Mouse (Mus musculus): ENCODE measurements around the gene Rtn1.
"Not testable (repeated sequence)": the region's sequence is repeated elsewhere in the genome, so short reads cannot be mapped to it uniquely, and the experiment has no call there.

Rtn1 gene

DNA sequence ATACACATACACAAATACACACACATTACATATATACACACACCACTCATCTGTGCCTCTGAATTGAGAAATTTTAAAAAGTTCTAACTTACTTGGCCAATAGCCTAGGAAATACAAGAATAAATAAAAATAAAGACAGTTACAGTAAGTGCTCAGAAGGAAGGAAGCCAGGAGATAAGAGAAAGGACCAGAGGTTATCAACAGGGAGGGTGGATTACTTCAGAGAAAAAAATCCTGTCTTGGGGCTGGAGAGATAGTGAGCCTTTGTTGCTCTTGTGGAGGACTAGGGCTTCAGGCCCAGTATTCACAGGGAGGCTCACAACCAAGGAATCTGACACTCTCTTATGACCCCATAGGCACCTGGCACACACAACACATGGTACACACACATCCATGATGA, 82.8 kb downstream of the Rtn1 start:
- intact Hi-C loops (cut with DNase I): no loop called here

DNA sequence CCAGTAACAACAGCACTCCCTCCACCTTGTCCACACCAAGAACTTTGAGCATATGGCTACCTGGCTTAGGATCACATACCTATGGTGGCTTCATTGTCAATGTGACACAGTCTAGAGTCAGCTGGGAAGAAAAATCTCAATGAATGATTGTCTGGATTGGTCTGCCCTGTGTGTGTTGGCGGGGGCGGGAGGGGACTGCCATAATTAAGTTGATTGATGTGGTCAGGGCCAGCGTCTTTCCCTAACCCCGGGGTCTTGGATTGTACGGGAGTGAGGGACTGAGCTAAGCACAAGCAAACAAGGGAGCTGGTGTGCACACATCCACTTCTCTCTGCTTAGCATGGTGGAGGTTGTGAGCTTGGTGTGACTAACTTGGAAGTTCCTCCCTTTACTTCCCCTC, 83.8 kb downstream of the Rtn1 start:
- intact Hi-C loops (cut with DNase I): no loop called here

DNA sequence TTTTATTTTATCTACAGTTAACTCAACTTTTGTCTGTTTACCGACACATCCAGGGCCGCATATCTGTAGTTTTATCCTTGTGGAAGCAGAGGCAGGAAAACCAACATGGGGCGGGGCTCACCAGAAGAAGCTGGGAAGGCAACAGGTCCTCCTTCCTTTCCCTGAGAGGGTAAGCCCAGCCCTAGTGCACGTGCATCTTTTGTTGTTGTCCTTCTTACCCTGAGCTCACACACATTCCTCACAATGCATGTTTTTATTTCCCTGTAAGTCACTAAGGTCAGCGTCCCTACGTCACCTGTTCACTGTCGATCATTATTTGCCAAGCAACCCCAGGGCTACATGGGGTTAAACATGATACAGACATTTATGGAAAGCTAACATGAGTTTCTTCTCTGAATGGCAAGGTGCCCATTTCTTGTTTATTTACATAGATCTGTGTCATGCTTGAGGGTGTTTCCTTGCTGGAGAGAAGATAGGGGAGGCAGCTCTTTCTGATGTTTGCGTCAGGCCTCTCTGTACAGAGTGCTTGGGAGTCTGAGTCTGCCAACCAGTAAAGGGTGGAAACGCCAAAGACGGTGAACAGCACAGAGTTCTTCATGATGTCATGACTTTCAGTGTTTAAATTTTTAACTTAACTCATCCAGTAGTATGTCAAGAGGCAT, 84.5 kb downstream of the Rtn1 start:
- intact Hi-C loops (cut with DNase I): no loop called here

DNA sequence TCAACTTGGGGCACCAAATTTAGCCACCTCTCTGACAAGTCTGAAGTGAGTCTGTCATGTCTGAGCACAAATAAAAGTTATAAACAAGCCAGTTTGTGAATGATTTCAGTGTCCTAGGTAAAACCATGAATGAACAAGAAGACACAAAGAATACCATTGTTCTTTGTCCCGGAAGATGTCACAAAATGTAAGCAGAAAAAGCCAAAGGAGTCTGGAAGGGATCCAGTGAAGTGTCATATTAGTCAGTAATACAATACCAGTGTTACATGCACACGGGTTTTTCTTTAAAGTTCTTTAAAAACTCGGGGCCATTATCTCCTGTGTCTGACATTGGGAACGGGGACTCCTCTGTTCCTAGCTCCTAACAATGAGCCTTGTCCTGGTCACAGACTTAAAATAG, 85.1 kb downstream of the Rtn1 start:
- intact Hi-C loops (cut with DNase I): no loop called here

DNA sequence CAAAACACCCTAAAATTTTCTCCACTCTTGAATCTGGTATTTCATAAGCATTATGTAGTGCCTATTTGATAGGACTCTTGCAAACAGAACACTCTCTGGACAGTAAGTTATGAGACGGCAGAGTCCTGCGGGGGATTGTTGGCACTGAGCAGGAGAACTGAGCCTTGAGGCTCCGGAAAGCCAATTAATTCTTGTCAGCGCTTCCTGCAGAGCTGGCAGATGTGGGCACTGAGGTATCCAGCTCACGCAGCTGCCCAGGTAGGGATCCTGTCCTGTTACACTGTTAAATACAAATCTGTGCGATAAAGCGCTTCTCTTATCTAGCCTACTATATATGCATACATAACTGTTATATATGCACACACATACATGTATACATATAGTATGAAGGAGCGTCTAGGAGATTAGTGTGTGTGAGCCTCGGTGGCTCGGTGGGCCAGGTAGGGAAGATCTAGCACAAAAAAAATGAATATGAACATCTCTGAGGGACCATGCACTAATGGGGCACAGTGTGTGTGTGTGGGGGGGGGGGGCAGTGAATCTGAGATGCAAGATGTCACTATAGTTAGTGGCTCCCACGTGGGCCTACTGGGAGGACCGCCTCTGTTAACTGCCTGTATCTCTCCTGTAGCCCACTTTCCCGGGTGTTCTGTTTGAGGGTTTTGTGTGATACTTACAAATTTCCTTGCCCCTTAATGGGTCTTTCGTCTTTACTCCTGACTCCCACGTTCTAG, 93.0 kb downstream of the Rtn1 start:
- intact Hi-C loops (cut with DNase I): no loop called here

DNA sequence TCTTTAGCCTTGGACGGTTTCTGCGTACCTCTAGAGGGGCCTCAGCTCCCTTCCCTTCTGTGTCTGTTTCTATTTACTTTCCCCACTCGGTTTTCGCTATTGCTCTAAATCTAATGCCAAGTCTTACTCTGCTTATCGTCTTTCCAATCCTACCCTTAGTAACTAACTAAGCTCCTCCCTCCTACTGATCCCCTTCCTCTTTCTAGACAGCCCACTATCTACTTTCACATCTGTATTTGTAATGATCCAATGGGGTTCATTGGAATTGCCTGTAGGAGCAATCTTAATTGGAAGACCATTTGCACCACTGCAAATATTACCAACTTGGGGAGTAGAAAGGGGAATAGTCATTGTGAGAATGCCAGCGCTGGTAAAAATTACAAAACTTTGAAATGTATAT, 98.0 kb downstream of the Rtn1 start:
- intact Hi-C loops (cut with DNase I): no loop called here

DNA sequence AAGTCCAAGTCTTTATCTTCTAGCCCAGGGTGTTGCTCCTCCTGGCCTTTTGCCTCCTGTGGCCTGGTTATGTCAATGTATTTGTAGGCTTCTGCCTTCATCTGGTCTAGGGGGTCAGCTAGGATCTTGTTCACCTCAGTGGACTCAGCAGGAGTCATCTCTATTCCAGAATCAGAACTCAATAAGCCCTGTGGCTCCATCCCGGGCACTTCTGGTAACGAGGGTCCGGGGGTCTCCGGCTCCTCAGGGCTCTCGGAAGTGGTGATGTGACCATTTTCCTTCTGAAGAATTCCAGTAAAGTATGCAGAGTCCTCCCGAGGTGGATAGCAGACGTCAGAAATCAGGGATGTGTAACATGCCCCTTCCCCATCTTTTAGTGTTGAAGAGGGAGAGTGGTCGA, 100.3 kb downstream of the Rtn1 start:
- intact Hi-C loops (cut with DNase I): no loop called here

DNA sequence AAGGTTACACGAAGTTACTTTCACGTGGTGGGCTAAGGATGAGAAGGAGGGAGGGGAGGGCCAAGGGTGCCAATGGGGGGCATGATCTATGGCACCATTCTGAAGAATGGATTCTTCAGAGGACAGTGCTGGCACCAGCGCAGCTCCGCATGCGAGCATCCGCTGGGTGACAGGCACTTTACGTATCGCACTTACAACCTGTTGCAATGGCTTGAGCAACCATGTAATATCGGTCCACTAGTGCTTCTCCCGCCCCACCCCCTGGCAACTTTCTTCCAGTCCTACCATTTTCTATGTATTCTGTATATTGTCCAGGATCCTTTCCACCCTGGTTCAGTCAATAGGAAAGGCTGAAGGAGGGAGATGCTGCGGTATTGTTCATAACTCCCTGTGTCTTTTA, 102.6 kb downstream of the Rtn1 start:
- intact Hi-C loops (cut with DNase I): no loop called here

DNA sequence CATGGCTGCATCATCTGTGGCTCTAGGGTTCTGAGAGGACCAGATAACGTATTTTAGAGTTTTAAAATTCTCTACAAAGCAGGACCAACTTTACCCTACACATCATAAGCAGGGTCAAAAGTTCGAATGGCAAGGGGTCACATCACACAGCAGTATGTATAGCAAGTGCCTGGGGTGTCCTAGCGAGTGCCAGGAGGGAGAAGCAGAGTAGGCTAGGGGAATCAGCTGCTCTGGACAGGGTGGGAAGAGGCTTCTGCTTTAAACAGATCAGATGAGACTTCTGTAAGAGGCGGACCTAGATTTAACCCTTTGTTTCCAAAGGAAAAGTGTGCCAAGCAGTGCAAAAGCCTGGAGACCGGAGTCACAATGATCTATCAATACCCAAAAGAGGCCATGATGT, 103.4 kb downstream of the Rtn1 start:
- intact Hi-C loops (cut with DNase I): no loop called here

DNA sequence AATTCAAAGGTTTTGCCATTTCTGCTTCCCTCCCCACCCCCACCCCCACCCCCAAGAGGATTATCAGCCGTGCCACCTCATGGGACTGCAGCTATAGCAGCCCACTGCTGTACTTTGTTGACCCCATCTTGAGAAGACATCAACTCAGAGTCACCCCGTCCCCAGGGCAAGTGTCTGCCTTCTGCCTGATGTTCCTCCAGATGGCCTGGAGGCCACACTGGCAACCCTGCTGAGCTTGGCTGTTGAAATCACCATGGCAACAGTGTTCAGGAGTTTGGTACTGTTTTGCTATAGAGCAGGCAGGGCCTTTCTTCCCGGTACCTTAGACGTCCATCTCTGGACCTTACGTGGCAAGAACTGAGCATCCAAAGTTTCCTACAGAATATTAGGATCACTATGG, 103.9 kb downstream of the Rtn1 start:
- intact Hi-C loops (cut with DNase I): no loop called here

DNA sequence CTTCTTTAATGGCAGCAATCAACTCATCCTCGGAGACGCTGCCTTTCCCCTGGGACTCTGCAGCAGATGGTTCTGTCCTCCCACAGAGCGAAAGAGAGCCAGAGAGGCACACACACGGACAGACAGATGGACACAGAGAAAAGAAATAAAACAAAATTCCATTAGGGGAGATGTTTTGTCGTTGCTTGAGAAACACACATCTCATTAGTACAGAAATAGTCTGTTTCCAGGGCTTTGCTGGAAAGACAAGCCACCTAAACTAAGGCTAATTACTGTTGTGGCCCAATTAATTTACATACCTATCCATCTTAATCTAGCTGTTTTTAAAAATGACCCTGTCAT, 104.5 kb downstream of the Rtn1 start:
- intact Hi-C loops (cut with DNase I): no loop called here

DNA sequence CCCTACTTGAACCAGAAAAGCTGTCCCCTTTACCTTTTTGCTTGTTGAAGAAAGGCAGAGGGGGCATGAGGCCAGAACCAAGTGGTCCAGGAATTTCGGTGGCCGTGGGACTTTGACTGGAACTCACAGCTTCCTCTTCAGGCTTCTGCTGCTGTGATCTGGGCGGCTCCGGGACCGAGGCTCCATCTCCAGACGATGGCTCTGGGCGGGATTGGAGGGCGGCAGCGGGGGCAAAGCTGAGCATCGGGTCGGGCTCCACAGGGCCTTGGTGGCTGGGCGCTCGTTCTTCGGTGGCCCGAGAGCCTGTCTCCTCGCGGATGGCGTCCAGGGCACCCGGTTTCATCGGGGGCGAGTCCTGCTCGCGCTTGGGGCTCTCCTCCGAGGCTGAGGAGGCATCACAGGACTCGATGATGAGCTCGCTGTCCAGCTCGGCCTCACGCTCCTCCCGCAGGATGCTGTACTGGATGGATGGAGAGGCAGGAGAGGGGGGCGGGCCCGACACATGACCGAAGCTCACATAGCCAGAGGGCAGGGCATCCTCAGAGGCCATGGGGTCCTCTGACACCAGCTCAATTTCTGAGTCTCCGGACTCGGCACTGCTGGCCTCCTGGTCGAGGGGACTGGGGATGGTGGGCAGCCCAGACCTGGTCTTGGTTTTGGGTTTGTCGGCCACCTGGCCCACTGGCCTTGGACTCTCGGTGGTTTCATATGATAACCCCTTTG, 105.1 kb downstream of the Rtn1 start:
- intact Hi-C loops (cut with DNase I): no loop called here

DNA sequence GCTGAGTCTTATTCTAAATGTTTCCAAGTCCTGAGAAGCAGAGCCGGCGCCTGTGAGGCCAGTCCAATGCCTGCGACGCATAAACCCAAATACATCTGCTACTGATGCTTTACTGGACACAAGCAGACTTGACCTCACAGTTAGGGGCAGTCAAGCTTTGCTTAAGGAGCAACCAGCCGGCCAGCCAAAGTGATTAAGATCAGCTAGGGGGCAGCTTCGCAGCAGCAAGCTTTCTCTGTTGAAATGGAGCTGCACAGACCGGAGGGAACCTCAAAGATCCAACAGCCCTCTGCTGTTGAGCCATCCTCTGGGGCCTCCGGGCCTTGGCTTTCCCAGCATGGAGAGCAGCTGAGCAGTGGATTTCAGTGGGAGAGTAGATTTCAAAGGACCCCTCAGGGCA, 107.4 kb downstream of the Rtn1 start:
- intact Hi-C loops (cut with DNase I): no loop called here

DNA sequence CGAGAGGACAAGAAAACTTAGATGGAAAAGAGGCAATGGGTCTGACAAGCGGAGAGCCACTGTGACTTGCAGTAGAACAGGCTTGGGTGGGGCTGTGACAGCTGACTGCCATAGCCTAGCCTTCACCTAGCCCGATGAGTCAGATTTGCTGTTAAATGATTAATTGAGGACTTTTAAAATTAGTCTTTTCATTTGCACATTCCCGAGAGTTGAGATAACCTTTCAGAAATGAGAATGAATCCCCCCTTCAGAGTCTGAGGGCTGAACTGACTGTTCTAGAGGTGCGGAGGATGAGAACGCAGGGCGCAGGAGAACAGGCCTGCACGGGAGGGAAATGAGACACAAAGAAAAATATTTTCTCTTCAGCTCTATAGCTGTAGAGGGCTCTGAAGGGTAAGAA, 107.9 kb downstream of the Rtn1 start:
- intact Hi-C loops (cut with DNase I): no loop called here

DNA sequence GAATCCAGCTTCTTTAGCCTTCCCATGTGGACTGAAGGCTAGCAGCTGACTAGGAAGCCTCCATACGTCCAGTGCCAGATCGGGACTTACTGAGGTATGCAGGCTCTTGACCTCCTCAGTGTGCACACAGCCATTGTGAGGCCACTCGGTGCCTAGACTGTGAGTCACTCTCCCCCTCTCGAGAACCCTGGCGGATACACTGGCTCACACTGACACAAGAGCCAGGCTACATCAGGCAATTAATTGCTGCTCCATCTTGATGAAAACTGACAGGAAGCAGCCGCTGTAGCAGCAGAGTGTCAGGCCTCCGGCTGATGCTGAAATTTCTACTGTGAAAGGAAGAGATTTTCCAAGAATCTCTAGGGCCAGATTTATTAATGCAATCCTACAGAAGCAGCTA, 110.6 kb downstream of the Rtn1 start:
- intact Hi-C loops (cut with DNase I): no loop called here

DNA sequence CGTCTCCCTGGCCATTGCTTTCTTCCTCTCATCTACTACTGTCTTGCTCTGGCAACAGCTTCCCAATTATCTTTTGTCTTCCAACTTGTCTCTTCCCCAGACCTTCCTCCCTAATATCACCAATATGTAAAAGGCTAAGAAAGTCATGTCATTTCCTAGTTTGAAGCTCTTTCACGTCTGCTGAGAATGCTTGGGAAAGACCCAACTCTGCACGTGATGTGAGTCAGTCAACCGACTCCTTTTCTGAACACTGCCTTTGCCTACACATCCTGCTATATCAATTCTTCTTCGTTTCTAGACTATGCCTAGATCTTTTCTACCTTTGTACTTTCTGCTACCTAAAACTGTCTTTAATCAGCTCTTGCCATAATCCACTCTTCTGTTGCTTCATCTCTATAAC, 112.3 kb downstream of the Rtn1 start:
- intact Hi-C loops (cut with DNase I): no loop called here

DNA sequence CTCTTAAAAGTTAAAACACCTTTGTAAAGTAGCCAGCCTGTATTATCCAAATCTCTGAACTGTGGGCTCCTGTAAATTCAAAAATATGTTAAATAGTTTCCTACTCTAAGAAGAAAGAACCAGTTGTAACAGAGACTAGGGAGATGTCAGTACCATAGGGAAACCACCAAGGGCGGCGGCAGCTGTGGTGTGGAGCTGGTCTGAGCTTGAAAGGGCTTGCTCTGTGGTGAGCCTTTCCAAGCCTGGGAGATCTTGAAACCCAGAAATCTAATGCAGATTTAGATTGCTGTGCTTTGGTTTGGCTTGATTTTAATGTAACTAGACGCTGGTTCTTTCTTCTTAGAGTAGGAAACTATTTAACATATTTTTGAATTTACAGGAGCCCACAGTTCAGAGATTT, 115.7 kb downstream of the Rtn1 start:
- intact Hi-C loops (cut with DNase I): not testable (repeated sequence)

DNA sequence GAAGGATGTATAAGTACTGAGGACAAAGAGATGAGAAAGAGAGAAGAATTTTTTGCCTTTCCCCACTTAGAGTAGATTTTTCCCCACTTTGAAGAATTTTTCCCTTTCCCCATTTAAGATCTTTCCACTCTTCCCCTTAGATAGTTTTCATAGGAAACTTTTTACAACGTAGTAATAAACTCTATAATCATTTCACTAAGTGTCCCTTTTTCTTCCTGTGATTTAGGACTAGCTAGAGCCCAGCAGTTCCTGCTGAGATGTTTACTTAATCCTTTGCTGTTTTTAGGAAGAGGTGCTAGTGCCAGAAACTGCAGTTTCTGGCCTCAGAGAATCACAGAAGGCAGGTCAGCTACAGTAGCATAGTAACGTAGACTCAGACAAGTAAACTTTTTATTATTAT, 116.3 kb downstream of the Rtn1 start:
- intact Hi-C loops (cut with DNase I): no loop called here

DNA sequence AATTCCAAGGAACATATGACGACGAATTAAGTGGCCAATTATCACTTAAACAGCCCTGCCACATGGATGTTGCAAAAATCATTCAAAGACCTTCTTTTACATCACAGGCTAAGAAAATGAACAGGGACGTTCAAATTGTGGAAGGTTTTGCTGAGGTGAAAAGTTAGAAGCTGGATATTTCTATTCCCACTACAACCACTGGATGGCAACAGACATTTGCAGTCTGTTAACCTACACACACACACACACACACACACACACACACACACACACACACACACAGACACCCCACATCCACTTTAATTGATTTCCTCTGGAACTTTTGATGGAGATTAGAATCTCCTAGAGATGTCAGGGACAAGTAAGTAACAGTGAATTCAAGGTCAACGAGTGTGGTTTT, 117.6 kb downstream of the Rtn1 start:
- intact Hi-C loops (cut with DNase I): no loop called here

DNA sequence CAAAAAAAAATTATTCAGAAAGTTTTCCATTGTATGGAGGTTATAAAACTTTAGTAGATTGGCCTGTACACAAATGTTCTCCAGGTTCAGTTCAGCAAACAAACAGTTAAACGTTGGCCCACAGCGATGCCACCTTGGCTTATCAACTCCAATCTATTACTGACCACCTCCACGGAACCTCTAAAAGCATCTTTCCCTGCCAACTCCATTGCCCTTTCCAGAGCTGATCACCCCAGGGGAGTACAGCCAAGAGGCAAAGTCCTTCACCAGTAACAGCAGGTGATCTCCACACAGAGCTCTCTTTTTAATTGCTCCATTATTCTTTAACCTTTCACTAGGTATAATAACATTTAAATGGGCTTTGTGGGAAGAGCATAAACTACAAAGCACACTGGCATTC, 120.6 kb downstream of the Rtn1 start:
- intact Hi-C loops (cut with DNase I): no loop called here

DNA sequence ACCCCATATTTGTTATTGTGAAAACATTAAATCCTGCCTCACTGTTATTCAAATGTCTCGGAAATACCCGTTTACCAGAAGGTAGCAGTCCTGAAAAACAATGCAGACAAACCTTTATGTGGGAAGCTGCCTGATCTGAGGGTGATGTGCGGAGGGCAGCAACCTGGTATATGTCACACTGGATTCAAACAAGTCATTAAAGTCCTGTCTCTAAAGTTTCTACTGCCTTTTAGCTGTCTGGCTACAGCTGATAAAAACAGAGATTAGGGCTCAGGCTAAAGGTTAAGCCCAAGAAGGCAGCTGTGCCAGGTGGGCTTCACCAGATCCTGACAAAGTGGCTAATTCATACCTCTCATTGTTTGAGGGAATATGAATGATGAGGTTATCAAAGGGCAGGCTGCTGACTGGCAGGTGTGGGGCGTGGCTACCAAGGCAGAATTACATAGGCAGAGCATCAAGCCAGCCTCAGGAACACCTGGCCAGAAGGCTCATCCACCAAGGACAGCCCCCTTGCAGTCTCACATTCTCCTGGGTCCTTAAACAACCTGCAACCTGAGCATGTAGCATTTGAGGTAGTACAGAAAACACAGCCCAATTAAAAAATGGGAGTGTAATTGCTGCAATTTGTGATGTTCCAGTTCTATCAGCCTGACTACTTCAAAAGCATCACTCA, 121.4 kb downstream of the Rtn1 start:
- intact Hi-C loops (cut with DNase I): no loop called here

All from adrenal gland (tissue).